Comparison of ENCODE assay signal across 13 mouse cellular contexts in genomic region chr12:51403987-51404586, GRCm38 (mm10). TPM values are rescaled to one million over a fixed set of nuclear protein-coding genes. Genes with fewer than 3 reads are reported as not detected.
A peak's percentile ranks its signal among the peaks of the same experiment; 100 is the strongest.
DNase-seq lines count a peak whose midpoint lies in the region; ATAC-seq and TF ChIP-seq lines count a peak whose summit lies in the region.
"Had no signal": no experiment of that assay in that cellular context is flagged by ENCODE, and none has a peak within 500 bp of the region (broad histone marks: within the 10 kb centered on the region; RNA-seq: fewer than 3 reads in every experiment).

No protein-coding gene starts in this region.

- H3K27me3 ChIP-seq in hindbrain, postnatal 0 days (ENCODE audit: insufficient read depth, low read length) = no peaks in the 10 kb centered on the region
- no peaks in the 10 kb centered on the region for H3K27me3 ChIP-seq in hindbrain, embryonic 11.5 days (ENCODE audit: control insufficient read depth, insufficient read depth, low read length)
- no peaks in the 10 kb centered on the region for H3K27me3 ChIP-seq in E14TG2a.4 (ENCODE audit: insufficient read depth, low read length)
- H3K27me3 ChIP-seq in embryonic facial prominence, embryonic 15.5 days = no peaks in the 10 kb centered on the region
- H3K27me3 ChIP-seq: hindbrain, embryonic 15.5 days; liver, embryonic 13.5 days; stomach, embryonic 15.5 days had no signal

- no peak overlapping the region for H3K27ac ChIP-seq in hindbrain, postnatal 0 days
- H3K27ac ChIP-seq in hindbrain, embryonic 11.5 days (ENCODE audit: low read depth, low read length) = no peak overlapping the region
- no peak overlapping the region for H3K27ac ChIP-seq in embryonic facial prominence, embryonic 15.5 days (replicated peaks)
- H3K27ac ChIP-seq: hindbrain, embryonic 15.5 days; liver, embryonic 13.5 days; stomach, embryonic 15.5 days had no signal

- no peaks in the 10 kb centered on the region for H3K4me1 ChIP-seq in hindbrain, postnatal 0 days (ENCODE audit: insufficient read depth, low read length)
- H3K4me1 ChIP-seq in hindbrain, embryonic 11.5 days (replicated peaks; ENCODE audit: control insufficient read depth, insufficient read depth, low read length) = no peaks in the 10 kb centered on the region
- H3K4me1 ChIP-seq in E14TG2a.4 (replicated peaks; ENCODE audit: low read depth, low read length) = no peaks in the 10 kb centered on the region
- H3K4me1 ChIP-seq in embryonic facial prominence, embryonic 15.5 days = no peaks in the 10 kb centered on the region
- H3K4me1 ChIP-seq: hindbrain, embryonic 15.5 days; liver, embryonic 13.5 days; stomach, embryonic 15.5 days had no signal

- peak; percentile 45 for TF ChIP-seq CTCF in hindbrain, postnatal 0 days (IDR thresholded peaks at IDR 0.05; ENCODE audit: low read depth)
- peak; percentile 45 for TF ChIP-seq CTCF in E14TG2a.4 (conservative IDR thresholded peaks at IDR 0.05; ENCODE audit: low read length)

- WGBS in hindbrain, postnatal 0 days = 67% methylated on average over 4 of the region's 4 CpGs
- WGBS in hindbrain, embryonic 11.5 days = 69% methylated on average over 4 of the region's 4 CpGs
- 50% methylated on average over 4 of the region's 4 CpGs for WGBS in embryonic facial prominence, embryonic 15.5 days

- no peak overlapping the region for H3K4me2 ChIP-seq in hindbrain, postnatal 0 days (ENCODE audit: low read depth, low read length)
- no peak overlapping the region for H3K4me2 ChIP-seq in hindbrain, embryonic 11.5 days (replicated peaks; ENCODE audit: low read depth, low read length)
- no peak overlapping the region for H3K4me2 ChIP-seq in embryonic facial prominence, embryonic 15.5 days (replicated peaks)
- H3K4me2 ChIP-seq: hindbrain, embryonic 15.5 days; liver, embryonic 13.5 days; stomach, embryonic 15.5 days had no signal

- no peak overlapping the region for H3K9ac ChIP-seq in hindbrain, postnatal 0 days (replicated peaks; ENCODE audit: low read length)
- no peak overlapping the region for H3K9ac ChIP-seq in hindbrain, embryonic 11.5 days (ENCODE audit: low read depth, low read length)
- H3K9ac ChIP-seq in embryonic facial prominence, embryonic 15.5 days = no peak overlapping the region
- H3K9ac ChIP-seq: hindbrain, embryonic 15.5 days; liver, embryonic 13.5 days; stomach, embryonic 15.5 days had no signal

- H3K4me3 ChIP-seq in hindbrain, postnatal 0 days (ENCODE audit: low read length) = no peak overlapping the region
- H3K4me3 ChIP-seq in hindbrain, embryonic 11.5 days (ENCODE audit: low read depth, low read length) = no peak overlapping the region
- no peak overlapping the region for H3K4me3 ChIP-seq in E14TG2a.4 (replicated peaks; ENCODE audit: low read length)
- H3K4me3 ChIP-seq in embryonic facial prominence, embryonic 15.5 days (replicated peaks) = no peak overlapping the region
- H3K4me3 ChIP-seq: hindbrain, embryonic 15.5 days; liver, embryonic 13.5 days; stomach, embryonic 15.5 days had no signal

- H3K36me3 ChIP-seq in hindbrain, postnatal 0 days (ENCODE audit: insufficient read depth, low read length) = peaks cover 33% of the 10 kb centered on the region; the same call in 1 of the 2 replicates
- peaks cover 2% of the 10 kb centered on the region; the same call in 1 of the 2 replicates for H3K36me3 ChIP-seq in hindbrain, embryonic 11.5 days (ENCODE audit: control insufficient read depth, insufficient read depth, low read length)
- peaks cover 46% of the 10 kb centered on the region for H3K36me3 ChIP-seq in E14TG2a.4 (ENCODE audit: insufficient read depth, low read length)
- H3K36me3 ChIP-seq in embryonic facial prominence, embryonic 15.5 days = peaks cover 56% of the 10 kb centered on the region

- no peak for ATAC-seq in hindbrain, postnatal 0 days
- ATAC-seq in hindbrain, embryonic 11.5 days (ENCODE audit: low FRiP score) = no peak
- ATAC-seq in embryonic facial prominence, embryonic 15.5 days (ENCODE audit: insufficient number of reproducible peaks, low FRiP score, low TSS enrichment, low read depth) = peak; percentile 65; the same call in 1 of the 2 replicates

- H3K9me3 ChIP-seq in hindbrain, postnatal 0 days (ENCODE audit: low read length) = no peaks in the 10 kb centered on the region
- H3K9me3 ChIP-seq in hindbrain, embryonic 11.5 days (ENCODE audit: control insufficient read depth, low read length) = no peaks in the 10 kb centered on the region
- H3K9me3 ChIP-seq in E14TG2a.4 (ENCODE audit: low read length) = no peaks in the 10 kb centered on the region
- no peaks in the 10 kb centered on the region for H3K9me3 ChIP-seq in embryonic facial prominence, embryonic 15.5 days (replicated peaks)
- H3K9me3 ChIP-seq: hindbrain, embryonic 15.5 days; liver, embryonic 13.5 days; stomach, embryonic 15.5 days had no signal

- DNase-seq in hindbrain, postnatal 0 days (ENCODE audit: low spot score) = peak; percentile 50
- DNase-seq in hindbrain, embryonic 11.5 days (ENCODE audit: low spot score) = no peak
- DNase-seq in 416B (ENCODE audit: low read depth) = peak; percentile 66
- DNase-seq in adrenal gland, adult 2 months = no peak
- no peak for DNase-seq in adrenal gland, postnatal 14 days
- DNase-seq: cerebellum, adult 9-11 months; kidney, postnatal 14 days; liver, embryonic 13.5 days; lung, postnatal 4 days had no signal

RNA-seq across cellular contexts. Expression of gene Scfd1, which starts 26.8 kb away (rescaled TPM):
- 32.8 and 33.5 TPM in 2 replicates for total RNA-seq in hindbrain, postnatal 0 days (2014; rRNA removed)
- 68.6 and 75.7 TPM in 2 replicates for polyA plus RNA-seq in hindbrain, postnatal 0 days (2015; fragmentation: Nextera tagmentation; extraction: Ambion mirVana)
- polyA plus RNA-seq in hindbrain, embryonic 11.5 days (2014; fragmentation: Nextera tagmentation; extraction: Ambion mirVana) = 78.1 and 79.5 TPM in 2 replicates
- 81.5 and 89.9 TPM in 2 replicates for polyA plus RNA-seq in embryonic facial prominence, embryonic 15.5 days (2015; fragmentation: Nextera tagmentation; extraction: Ambion mirVana)
- total RNA-seq in adrenal gland, adult 2 months (2021) = 10 to 100 TPM; 65.3 to 69.9 TPM
- polyA plus RNA-seq in adrenal gland, adult 2 months (2012; rRNA removed) = 1.9 and 2.6 TPM in 2 replicates
- 58.0 and 63.3 TPM in 2 replicates for total RNA-seq in adrenal gland, postnatal 14 days (2021)

RNA-seq across cellular contexts. Expression of gene G2e3, which starts 56.2 kb away (rescaled TPM):
- 10.8 and 11.6 TPM in 2 replicates for total RNA-seq in hindbrain, postnatal 0 days (2014; rRNA removed)
- polyA plus RNA-seq in hindbrain, postnatal 0 days (2015; fragmentation: Nextera tagmentation; extraction: Ambion mirVana) = 9.1 and 10.6 TPM in 2 replicates
- polyA plus RNA-seq in hindbrain, embryonic 11.5 days (2014; fragmentation: Nextera tagmentation; extraction: Ambion mirVana) = 41.7 and 42.8 TPM in 2 replicates
- polyA plus RNA-seq in embryonic facial prominence, embryonic 15.5 days (2015; fragmentation: Nextera tagmentation; extraction: Ambion mirVana) = 25.0 and 25.5 TPM in 2 replicates
- total RNA-seq in adrenal gland, adult 2 months (2021) = 10 to 100 TPM in 1 of 2 experiments, 1 to 10 TPM in 1; 6.3 to 11.4 TPM
- polyA plus RNA-seq in adrenal gland, adult 2 months (2012; rRNA removed) = 0.25 and 0.38 TPM in 2 replicates
- 11.2 and 12.6 TPM in 2 replicates for total RNA-seq in adrenal gland, postnatal 14 days (2021)

Comparison
In these comparisons a context has a peak if more than half of its experiments do, and no peak if none do; other contexts are left out.
1. DNase-seq: peak in hindbrain, postnatal 0 days (single experiment) and 416B (single experiment); none in hindbrain, embryonic 11.5 days (single experiment), adrenal gland, adult 2 months (single experiment) and adrenal gland, postnatal 14 days (single experiment).
2. RNA of gene Scfd1, which starts 26.8 kb away (polyA plus RNA-seq): 81.5 to 89.9 TPM in embryonic facial prominence, embryonic 15.5 days, 78.1 to 79.5 TPM in hindbrain, embryonic 11.5 days and 68.6 to 75.7 TPM in hindbrain, postnatal 0 days; 1.9 to 2.6 TPM in adrenal gland, adult 2 months; every median in the first group is over 10 times any median in the second.